Comparison of ENCODE assay signal across 24 mouse cellular contexts in the genomic region with DNA sequence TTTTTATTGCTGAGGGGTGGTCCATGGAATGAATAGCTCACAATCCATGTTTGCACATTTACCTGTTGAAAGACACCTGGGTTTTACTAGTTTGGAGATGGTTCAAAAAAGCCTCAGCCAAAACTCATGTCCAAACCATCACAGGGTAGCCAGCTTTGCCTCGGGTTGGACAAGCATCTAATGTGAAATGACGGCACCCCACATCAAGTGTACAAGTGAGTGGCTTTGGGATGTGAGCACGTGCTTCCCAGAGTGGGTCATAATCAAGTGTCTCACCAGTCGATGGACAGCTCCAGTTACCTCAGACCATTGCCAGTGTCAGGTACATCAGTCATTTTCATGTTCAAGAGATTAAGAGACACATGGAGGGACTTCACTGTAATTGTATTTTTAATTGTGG. TPM values are rescaled to one million over a fixed set of nuclear protein-coding genes. Genes with fewer than 3 reads are reported as not detected.
DNase-seq lines count a peak whose midpoint lies in the region; ATAC-seq and TF ChIP-seq lines count a peak whose summit lies in the region.
"Had no signal": no experiment of that assay in that cellular context is flagged by ENCODE, and none has a peak within 500 bp of the region (broad histone marks: within the 10 kb centered on the region; RNA-seq: fewer than 3 reads in every experiment).

No protein-coding gene starts in this region.

- no peak overlapping the region for H3K9ac ChIP-seq in hindbrain, postnatal 0 days (replicated peaks; ENCODE audit: low read length)
- no peak overlapping the region for H3K9ac ChIP-seq in hindbrain, embryonic 12.5 days
- no peak overlapping the region for H3K9ac ChIP-seq in midbrain, postnatal 0 days (replicated peaks; ENCODE audit: low read length, poor library complexity, severe bottlenecking)
- no peak overlapping the region for H3K9ac ChIP-seq in midbrain, embryonic 16.5 days (ENCODE audit: low read depth, low read length)
- H3K9ac ChIP-seq: embryonic facial prominence, embryonic 13.5 days; embryonic facial prominence, embryonic 15.5 days; forebrain, embryonic 12.5 days had no signal

- DNase-seq in cerebellum, postnatal 14 days: peak; percentile 36 to 37
- DNase-seq in hindbrain, postnatal 0 days (ENCODE audit: low spot score): peak; percentile 27
- DNase-seq in midbrain, postnatal 0 days (ENCODE audit: low spot score): peak; percentile 13
- DNase-seq: adrenal gland, adult 2 months; adrenal gland, postnatal 10 days; adrenal gland, postnatal 25 days; cerebellum, adult 18-20 months; cerebellum, adult 8-10 months; cerebellum, adult 9-11 months; cerebellum, postnatal 36 days; embryo, embryonic 11 days had no signal

- 82% methylated on average over 4 of the region's 4 CpGs for WGBS in hindbrain, postnatal 0 days
- 87% methylated on average over 4 of the region's 4 CpGs for WGBS in hindbrain, embryonic 12.5 days
- 79% methylated on average over 4 of the region's 4 CpGs for whole genome bisulfite sequencing in midbrain, postnatal 0 days
- WGBS in midbrain, embryonic 16.5 days: 91% methylated on average over 4 of the region's 4 CpGs

- no peak overlapping the region for H3K4me2 ChIP-seq in hindbrain, postnatal 0 days (ENCODE audit: low read depth, low read length)
- H3K4me2 ChIP-seq in hindbrain, embryonic 12.5 days (replicated peaks): no peak overlapping the region
- no peak overlapping the region for H3K4me2 ChIP-seq in midbrain, postnatal 0 days (ENCODE audit: low read depth, low read length, poor library complexity, severe bottlenecking)
- no peak overlapping the region for H3K4me2 ChIP-seq in midbrain, embryonic 16.5 days (ENCODE audit: low read length)
- H3K4me2 ChIP-seq: embryonic facial prominence, embryonic 13.5 days; embryonic facial prominence, embryonic 15.5 days; forebrain, embryonic 12.5 days had no signal

- H3K36me3 ChIP-seq in hindbrain, postnatal 0 days (ENCODE audit: insufficient read depth, low read length): no peaks in the 10 kb centered on the region
- H3K36me3 ChIP-seq in hindbrain, embryonic 12.5 days: no peaks in the 10 kb centered on the region
- H3K36me3 ChIP-seq in midbrain, postnatal 0 days (ENCODE audit: insufficient read depth, low read length): no peaks in the 10 kb centered on the region
- no peaks in the 10 kb centered on the region for H3K36me3 ChIP-seq in midbrain, embryonic 16.5 days (ENCODE audit: control insufficient read depth, insufficient read depth, low read length)
- H3K36me3 ChIP-seq: embryonic facial prominence, embryonic 13.5 days; embryonic facial prominence, embryonic 15.5 days; forebrain, embryonic 10.5 days; forebrain, embryonic 12.5 days had no signal

- H3K4me3 ChIP-seq in hindbrain, postnatal 0 days (ENCODE audit: low read length): no peak overlapping the region
- no peak overlapping the region for H3K4me3 ChIP-seq in hindbrain, embryonic 12.5 days
- H3K4me3 ChIP-seq in midbrain, postnatal 0 days (ENCODE audit: low read depth, low read length): no peak overlapping the region
- no peak overlapping the region for H3K4me3 ChIP-seq in midbrain, embryonic 16.5 days (ENCODE audit: low read depth, low read length)
- H3K4me3 ChIP-seq: embryonic facial prominence, embryonic 13.5 days; embryonic facial prominence, embryonic 15.5 days; erythroblast, embryonic 14.5 days; forebrain, embryonic 10.5 days; forebrain, embryonic 12.5 days had no signal

- no peaks in the 10 kb centered on the region for H3K27me3 ChIP-seq in hindbrain, postnatal 0 days (ENCODE audit: insufficient read depth, low read length)
- H3K27me3 ChIP-seq in hindbrain, embryonic 12.5 days: no peaks in the 10 kb centered on the region
- no peaks in the 10 kb centered on the region for H3K27me3 ChIP-seq in midbrain, postnatal 0 days (ENCODE audit: insufficient read depth, low read length)
- H3K27me3 ChIP-seq in midbrain, embryonic 16.5 days (ENCODE audit: control insufficient read depth, insufficient read depth, low read depth, low read length): no peaks in the 10 kb centered on the region
- H3K27me3 ChIP-seq: embryonic facial prominence, embryonic 13.5 days; embryonic facial prominence, embryonic 15.5 days; forebrain, embryonic 12.5 days had no signal

- no peak for TF ChIP-seq CTCF in hindbrain, postnatal 0 days (IDR thresholded peaks at IDR 0.05; ENCODE audit: low read depth)
- TF ChIP-seq CTCF in midbrain, postnatal 0 days (IDR thresholded peaks at IDR 0.05): no peak

- no peaks in the 10 kb centered on the region for H3K4me1 ChIP-seq in hindbrain, postnatal 0 days (ENCODE audit: insufficient read depth, low read length)
- H3K4me1 ChIP-seq in hindbrain, embryonic 12.5 days: no peaks in the 10 kb centered on the region
- no peaks in the 10 kb centered on the region for H3K4me1 ChIP-seq in midbrain, postnatal 0 days (ENCODE audit: insufficient read depth, low read length)
- no peaks in the 10 kb centered on the region for H3K4me1 ChIP-seq in midbrain, embryonic 16.5 days (ENCODE audit: control insufficient read depth, insufficient read depth, low read length)
- H3K4me1 ChIP-seq: embryonic facial prominence, embryonic 13.5 days; embryonic facial prominence, embryonic 15.5 days; forebrain, embryonic 10.5 days; forebrain, embryonic 12.5 days had no signal

- no peak overlapping the region for H3K27ac ChIP-seq in hindbrain, postnatal 0 days
- H3K27ac ChIP-seq in hindbrain, embryonic 12.5 days: no peak overlapping the region
- no peak overlapping the region for H3K27ac ChIP-seq in midbrain, postnatal 0 days (ENCODE audit: low read depth, low read length)
- H3K27ac ChIP-seq in midbrain, embryonic 16.5 days (ENCODE audit: low read length): no peak overlapping the region
- H3K27ac ChIP-seq: embryonic facial prominence, embryonic 13.5 days; embryonic facial prominence, embryonic 15.5 days; forebrain, embryonic 10.5 days; forebrain, embryonic 12.5 days had no signal

- H3K9me3 ChIP-seq in hindbrain, postnatal 0 days (ENCODE audit: low read length): no peaks in the 10 kb centered on the region
- H3K9me3 ChIP-seq in hindbrain, embryonic 12.5 days (replicated peaks): no peaks in the 10 kb centered on the region
- H3K9me3 ChIP-seq in midbrain, postnatal 0 days (ENCODE audit: low read length): no peaks in the 10 kb centered on the region
- H3K9me3 ChIP-seq in midbrain, embryonic 16.5 days (replicated peaks; ENCODE audit: control insufficient read depth, low read length, poor library complexity, severe bottlenecking): no peaks in the 10 kb centered on the region
- H3K9me3 ChIP-seq: embryonic facial prominence, embryonic 13.5 days; embryonic facial prominence, embryonic 15.5 days; forebrain, embryonic 10.5 days; forebrain, embryonic 12.5 days had no signal

- ATAC-seq in cerebellum, adult (ENCODE audit: insufficient number of reproducible peaks, low FRiP score, low TSS enrichment): no peak
- ATAC-seq in hindbrain, postnatal 0 days: no peak
- ATAC-seq in hindbrain, embryonic 12.5 days (ENCODE audit: low FRiP score): no peak
- no peak for ATAC-seq in midbrain, postnatal 0 days (ENCODE audit: low FRiP score)
- ATAC-seq in midbrain, embryonic 16.5 days: no peak
- ATAC-seq in megakaryocyte progenitor cell, adult 5-6 weeks (replicated peaks; ENCODE audit: poor library complexity): no peak
- ATAC-seq: forebrain, embryonic 14.5 days; forebrain, embryonic 16.5 days had no signal

RNA-seq across cellular contexts. Expression of a gene that starts 44.8 kb away (rescaled TPM):
- total RNA-seq in hindbrain, postnatal 0 days (2014; rRNA removed): 27.6 and 32.0 TPM in 2 replicates
- 9.9 and 12.7 TPM in 2 replicates for polyA plus RNA-seq in hindbrain, postnatal 0 days (2015; fragmentation: Nextera tagmentation; extraction: Ambion mirVana)
- polyA plus RNA-seq in hindbrain, embryonic 12.5 days (2016; fragmentation: Nextera tagmentation; extraction: Ambion mirVana): 7.8 and 9.1 TPM in 2 replicates
- 23.2 and 31.2 TPM in 2 replicates for total RNA-seq in midbrain, postnatal 0 days (2014; rRNA removed)
- 13.2 and 13.9 TPM in 2 replicates for polyA plus RNA-seq in midbrain, postnatal 0 days (2015; fragmentation: Nextera tagmentation; extraction: Ambion mirVana)
- polyA plus RNA-seq in midbrain, embryonic 16.5 days (2015; fragmentation: Nextera tagmentation; extraction: Ambion mirVana): 15.8 and 15.9 TPM in 2 replicates
- 169 and 236 TPM in 2 replicates for total RNA-seq in megakaryocyte progenitor cell, adult 5-6 weeks (2015)
- 133 and 193 TPM in 2 replicates for total RNA-seq in megakaryocyte progenitor cell, adult 5-6 weeks (2017)
- total RNA-seq: MEL had no signal
- polyA plus RNA-seq: C2C12; erythroblast, embryonic 14.5 days had no signal
